In the genomic region with DNA sequence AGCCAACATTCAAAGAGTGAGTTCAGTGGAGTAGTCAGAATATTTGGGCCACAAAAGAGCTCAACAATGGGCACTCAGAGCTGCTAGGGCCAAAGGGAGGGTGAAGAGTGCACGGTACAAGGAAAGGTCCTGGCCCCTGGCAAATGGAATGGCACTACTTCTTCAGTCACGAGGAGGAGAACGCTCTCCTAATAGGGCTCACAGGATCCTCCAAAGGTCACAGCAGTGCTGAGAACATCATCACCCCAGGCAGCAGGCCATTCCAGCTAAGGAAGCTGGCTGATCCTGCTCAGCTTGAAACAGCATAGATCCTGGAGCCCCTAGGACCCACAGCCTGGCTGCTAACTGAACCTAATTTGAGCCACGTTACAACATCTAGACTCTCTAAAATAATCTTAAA, we compare ENCODE assay signal across 13 mouse cellular contexts.
"Had no signal": no experiment of that assay in that cellular context is flagged by ENCODE, and none has a peak within 500 bp of the region (broad histone marks: within the 10 kb centered on the region; RNA-seq: fewer than 3 reads in every experiment).

No protein-coding gene starts in this region.

- ATAC-seq: intestine, embryonic 16.5 days; liver, postnatal 0 days had no signal

- H3K36me3 ChIP-seq: limb, embryonic 12.5 days; liver, embryonic 13.5 days; lung, embryonic 15.5 days; midbrain, embryonic 12.5 days had no signal

- H3K4me1 ChIP-seq: limb, embryonic 12.5 days; liver, embryonic 13.5 days; lung, embryonic 15.5 days; megakaryocyte, embryonic 14.5 days had no signal

- DNase-seq: layer of hippocampus, postnatal 36 days; liver; liver, embryonic 13.5 days; liver, postnatal 0 days; lung, postnatal 14 days; right cerebral cortex, postnatal 14 days; thymus, postnatal 36 days had no signal

- H3K27me3 ChIP-seq: limb, embryonic 12.5 days; liver, embryonic 13.5 days; lung, embryonic 15.5 days; midbrain, embryonic 12.5 days had no signal

- H3K4me2 ChIP-seq: limb, embryonic 12.5 days; liver, embryonic 13.5 days; lung, embryonic 15.5 days; midbrain, embryonic 12.5 days had no signal

- H3K27ac ChIP-seq: limb, embryonic 12.5 days; liver, embryonic 13.5 days; lung, embryonic 15.5 days; macrophage; midbrain, embryonic 12.5 days had no signal

- H3K9ac ChIP-seq: limb, embryonic 12.5 days; liver, embryonic 13.5 days; liver, postnatal 0 days; lung, embryonic 15.5 days; midbrain, embryonic 12.5 days had no signal

- H3K9me3 ChIP-seq: limb, embryonic 12.5 days; liver, embryonic 13.5 days; lung, embryonic 15.5 days; megakaryocyte, embryonic 14.5 days; midbrain, embryonic 12.5 days had no signal

- H3K4me3 ChIP-seq: limb, embryonic 12.5 days; liver, embryonic 13.5 days; lung, embryonic 15.5 days; megakaryocyte, embryonic 14.5 days; midbrain, embryonic 12.5 days had no signal
